Mouse (Mus musculus) telencephalon, adult 2 months (tissue): ENCODE results near the gene Nrxn1.

Experiments used
- DNase-seq: peaks from one replicate; pipeline ENCODE4 v3.0.0-alpha.2; 2011; ENCODE audit warnings: low read depth, low spot score

Nrxn1 gene

GRCm38 (mm10) chr17:90809197-90810163 lies 283.4 kb downstream of the Nrxn1 start:
- DNase-seq = no peak

- DNase-seq = no peak
These were observed 284.6 kb downstream of the Nrxn1 start for GRCm38 (mm10) chr17:90808256-90808655.

- no peak for DNase-seq
These were observed 285.7 kb downstream of the Nrxn1 start for GRCm38 (mm10) chr17:90807199-90807598.

- DNase-seq = no peak
These were observed 294.2 kb downstream of the Nrxn1 start for GRCm38 (mm10) chr17:90798689-90799088.

- no peak for DNase-seq
These were observed 295.1 kb downstream of the Nrxn1 start for GRCm38 (mm10) chr17:90797659-90798288.

- no peak for DNase-seq
These were observed 295.9 kb downstream of the Nrxn1 start for GRCm38 (mm10) chr17:90796974-90797373.

GRCm38 (mm10) chr17:90788491-90789127 lies 304.3 kb downstream of the Nrxn1 start:
- no peak for DNase-seq

- no peak for DNase-seq
These were observed 304.8 kb downstream of the Nrxn1 start for GRCm38 (mm10) chr17:90788040-90788439.

GRCm38 (mm10) chr17:90787121-90787788 lies 305.6 kb downstream of the Nrxn1 start:
- no peak for DNase-seq

GRCm38 (mm10) chr17:90780481-90780880 lies 312.4 kb downstream of the Nrxn1 start:
- no peak for DNase-seq

GRCm38 (mm10) chr17:90775397-90775796 lies 317.5 kb downstream of the Nrxn1 start:
- DNase-seq = peak; percentile 51

GRCm38 (mm10) chr17:90773233-90773632 lies 319.6 kb downstream of the Nrxn1 start:
- no peak for DNase-seq

GRCm38 (mm10) chr17:90768216-90768615 lies 324.7 kb downstream of the Nrxn1 start:
- DNase-seq = no peak

GRCm38 (mm10) chr17:90727124-90727523 lies 365.7 kb downstream of the Nrxn1 start:
- DNase-seq = no peak

- DNase-seq = peak; percentile 87
These were observed 388.1 kb downstream of the Nrxn1 start for GRCm38 (mm10) chr17:90704773-90705172.

GRCm38 (mm10) chr17:90702626-90703025 lies 390.2 kb downstream of the Nrxn1 start:
- no peak for DNase-seq

GRCm38 (mm10) chr17:90696071-90696800 lies 396.6 kb downstream of the Nrxn1 start:
- peak; percentile 60 for DNase-seq

- DNase-seq = no peak
These were observed 397.7 kb downstream of the Nrxn1 start for GRCm38 (mm10) chr17:90695086-90695584.

- no peak for DNase-seq
These were observed 408.7 kb downstream of the Nrxn1 start for GRCm38 (mm10) chr17:90684172-90684571.

GRCm38 (mm10) chr17:90681019-90681418 lies 411.9 kb downstream of the Nrxn1 start:
- no peak for DNase-seq

- DNase-seq = no peak
These were observed 416.2 kb downstream of the Nrxn1 start for GRCm38 (mm10) chr17:90676676-90677075.
